ENCODE assay signal across 15 mouse cellular contexts in genomic region chr10:90531813-90532212, GRCm38 (mm10).
A peak's percentile ranks its signal among the peaks of the same experiment; 100 is the strongest.
DNase-seq lines count a peak whose midpoint lies in the region; ATAC-seq lines count a peak whose summit lies in the region.
"Had no signal": no experiment of that assay in that cellular context is flagged by ENCODE, and none has a peak within 500 bp of the region (broad histone marks: within the 10 kb centered on the region; RNA-seq: fewer than 3 reads in every experiment).

No protein-coding gene starts in this region.

- H3K4me3 ChIP-seq in neural tube, embryonic 12.5 days, result no peak overlapping the region
- no peak overlapping the region for H3K4me3 ChIP-seq in neural tube, embryonic 15.5 days (replicated peaks)
- no peak overlapping the region for H3K4me3 ChIP-seq in hindbrain, embryonic 15.5 days
- H3K4me3 ChIP-seq: heart, embryonic 10.5 days had no signal

- H3K9me3 ChIP-seq in neural tube, embryonic 12.5 days, result no peaks in the 10 kb centered on the region
- H3K9me3 ChIP-seq in neural tube, embryonic 15.5 days (replicated peaks), result no peaks in the 10 kb centered on the region
- no peaks in the 10 kb centered on the region for H3K9me3 ChIP-seq in hindbrain, embryonic 15.5 days
- H3K9me3 ChIP-seq: heart, embryonic 10.5 days had no signal

- no peak overlapping the region for H3K27ac ChIP-seq in neural tube, embryonic 12.5 days
- H3K27ac ChIP-seq in neural tube, embryonic 15.5 days (replicated peaks), result no peak overlapping the region
- H3K27ac ChIP-seq in hindbrain, embryonic 15.5 days (replicated peaks), result 0 out of 2 replicates have a peak overlapping the region, but pooled peaks have one; percentile 10
- H3K27ac ChIP-seq: heart, embryonic 10.5 days had no signal

- ATAC-seq in neural tube, embryonic 12.5 days (ENCODE audit: low FRiP score, low read depth), result peak; percentile 29; the same call in 1 of the 2 replicates
- ATAC-seq in neural tube, embryonic 15.5 days (ENCODE audit: low FRiP score), result no peak
- 0 out of 2 replicates have a peak, but pooled peaks have one; percentile 38 for ATAC-seq in hindbrain, embryonic 15.5 days (ENCODE audit: low FRiP score, low read depth)
- ATAC-seq: intestine, embryonic 16.5 days had no signal

- peak; percentile 70 for DNase-seq in ZHBTc4 (ENCODE audit: low read depth, low spot score)
- no peak for DNase-seq in cerebellum, adult 9-11 months
- no peak for DNase-seq in frontal cortex, postnatal 14 days (ENCODE audit: low spot score in 2 of 2)
- no peak for DNase-seq in adrenal gland, postnatal 4 days (ENCODE audit: low spot score in 2 of 2)
- DNase-seq: cerebellum, adult 11-12 months; gastrocnemius, postnatal 25 days; layer of hippocampus, adult 9-11 months; liver; lung, adult 18-20 months; lung, postnatal 4 days had no signal

- H3K9ac ChIP-seq in neural tube, embryonic 12.5 days, result no peak overlapping the region
- no peak overlapping the region for H3K9ac ChIP-seq in neural tube, embryonic 15.5 days (replicated peaks)
- H3K9ac ChIP-seq in hindbrain, embryonic 15.5 days, result no peak overlapping the region

- H3K36me3 ChIP-seq in neural tube, embryonic 12.5 days, result no peaks in the 10 kb centered on the region
- H3K36me3 ChIP-seq in neural tube, embryonic 15.5 days, result no peaks in the 10 kb centered on the region
- no peaks in the 10 kb centered on the region for H3K36me3 ChIP-seq in hindbrain, embryonic 15.5 days
- H3K36me3 ChIP-seq: heart, embryonic 10.5 days had no signal

- no peaks in the 10 kb centered on the region for H3K27me3 ChIP-seq in neural tube, embryonic 12.5 days (replicated peaks)
- H3K27me3 ChIP-seq in neural tube, embryonic 15.5 days (replicated peaks), result no peaks in the 10 kb centered on the region
- no peaks in the 10 kb centered on the region for H3K27me3 ChIP-seq in hindbrain, embryonic 15.5 days

- 27% methylated on average over 1 of the region's 1 CpGs for WGBS in neural tube, embryonic 12.5 days
- WGBS in neural tube, embryonic 15.5 days, result 11% methylated on average over 1 of the region's 1 CpGs
- 5% methylated on average over 1 of the region's 1 CpGs for WGBS in hindbrain, embryonic 15.5 days

- H3K4me1 ChIP-seq in neural tube, embryonic 12.5 days, result no peaks in the 10 kb centered on the region
- no peaks in the 10 kb centered on the region for H3K4me1 ChIP-seq in neural tube, embryonic 15.5 days
- peaks cover 6% of the 10 kb centered on the region; the same call in 1 of the 2 replicates for H3K4me1 ChIP-seq in hindbrain, embryonic 15.5 days (replicated peaks)

- H3K4me2 ChIP-seq in neural tube, embryonic 12.5 days (replicated peaks), result no peak overlapping the region
- no peak overlapping the region for H3K4me2 ChIP-seq in neural tube, embryonic 15.5 days
- H3K4me2 ChIP-seq in hindbrain, embryonic 15.5 days, result no peak overlapping the region
